Mouse (Mus musculus) heart, postnatal 0 days (tissue): ENCODE measurements around the gene Aen.

Experiments used
- CTCF ChIP-seq: IDR thresholded peaks from 2 replicates; pipeline ENCODE4 v1.5.1; 2016; ENCODE audit warnings: antibody characterized with exemption, control low read depth, low read depth
- EP300 ChIP-seq: IDR thresholded peaks from 2 replicates; pipeline ENCODE4 v1.6.1; 2016; ENCODE audit warnings: antibody characterized with exemption, low read depth

DNA sequence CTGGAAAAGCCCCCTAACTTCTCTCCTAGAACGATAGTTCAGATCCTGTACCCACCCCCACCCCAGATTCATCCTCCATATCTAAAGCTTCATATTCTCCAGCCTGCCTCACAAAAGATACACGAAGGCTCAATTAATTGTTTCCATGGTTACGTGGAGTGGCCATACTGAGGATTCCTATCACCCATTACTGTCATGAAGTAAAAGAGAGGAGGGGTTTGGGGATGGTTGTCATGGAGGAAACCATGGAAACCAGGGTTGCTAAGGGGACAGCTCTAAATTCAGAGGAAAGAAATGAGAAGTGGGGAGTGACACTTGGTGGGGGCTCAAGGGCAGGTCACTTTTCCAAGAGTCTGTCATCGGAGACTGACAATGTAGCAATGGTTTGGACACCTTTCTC lies 9.2 kb upstream of the Aen start:
- TF ChIP-seq CTCF (no peak), EP300 (no peak)
